Mouse (Mus musculus): ENCODE data around the gene Slc37a2.

Gene Slc37a2

DNA sequence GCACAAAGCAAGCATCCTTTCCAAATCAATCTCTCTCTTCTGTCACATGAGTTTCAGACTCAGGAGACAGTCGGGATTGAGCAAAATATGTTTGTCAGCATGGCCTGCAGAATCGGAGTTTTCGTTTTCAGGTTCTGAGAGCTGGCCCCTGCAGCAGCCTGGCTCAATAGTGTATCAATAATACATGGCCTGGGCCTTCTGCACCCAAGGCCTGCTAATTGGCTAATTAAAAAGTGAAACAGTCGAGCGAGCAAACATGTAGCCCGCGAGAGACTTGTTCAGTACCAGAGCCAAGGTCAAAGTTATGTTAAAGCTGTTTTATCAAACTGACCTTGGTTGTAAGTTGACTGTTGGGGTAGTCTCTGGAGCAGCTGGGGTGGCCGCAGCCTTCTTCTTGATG, 34.8 kb downstream of the Slc37a2 start:
- CTCF ChIA-PET: no interaction called here

DNA sequence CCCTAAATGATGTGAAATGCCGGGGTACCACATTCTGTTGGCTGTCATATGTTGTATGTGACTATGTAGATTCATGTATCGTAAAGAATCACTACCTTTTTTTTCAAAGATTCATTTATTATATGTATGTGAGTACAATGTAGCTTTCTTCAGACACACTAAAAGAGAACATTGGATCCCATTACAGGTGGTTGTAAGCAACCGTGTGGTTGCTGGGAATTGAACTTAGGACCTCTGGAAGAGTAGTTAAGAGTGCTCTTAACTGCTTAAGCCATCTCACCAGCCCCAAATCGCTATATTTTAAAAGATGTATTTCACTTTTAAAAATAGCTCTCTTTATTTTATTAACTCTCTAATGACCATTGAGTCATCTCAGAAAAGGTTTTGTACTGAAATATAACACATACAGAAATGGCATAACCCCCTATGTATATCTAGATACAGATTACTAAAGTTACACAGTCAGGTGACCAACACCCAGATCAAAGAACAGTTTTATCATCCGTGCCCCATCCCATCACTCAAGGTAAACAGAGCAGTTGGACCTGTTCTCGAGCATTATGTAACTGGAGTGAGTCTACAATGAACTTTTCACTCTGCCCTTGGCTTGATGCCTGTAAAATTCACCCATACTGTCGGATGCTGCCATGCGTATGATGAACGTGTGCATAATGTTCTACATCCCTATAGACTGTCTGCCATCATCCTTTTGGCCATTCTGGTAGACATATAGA, 41.0 kb downstream of the Slc37a2 start:
- CTCF ChIA-PET: no interaction called here

- CTCF ChIA-PET: interaction anchor here (0.6 kb wide), 1 partner anchor 165 kb away, joined by 3 read pairs; no protein-coding TSS in a partner anchor
Measured at GRCm38 (mm10) chr9:37213060-37213738, 42.3 kb downstream of the Slc37a2 start.

GRCm38 (mm10) chr9:37207929-37208411, 47.6 kb downstream of the Slc37a2 start, which contains the start of gene Tmem218:
TSS of gene Tmem218 (plus strand) at chr9:37208223.
- CTCF ChIA-PET: interaction anchor here (1.0 kb wide), 1 partner anchor 22 kb away, joined by 3 read pairs; no protein-coding TSS in a partner anchor

GRCm38 (mm10) chr9:37203884-37204283, 51.7 kb downstream of the Slc37a2 start:
- CTCF ChIA-PET: interaction anchor here (0.6 to 0.7 kb wide), 2 partner anchors 198 to 445 kb away, joined by 3 to 7 read pairs; no protein-coding TSS in a partner anchor

GRCm38 (mm10) chr9:37200414-37200813, 55.1 kb downstream of the Slc37a2 start:
- CTCF ChIA-PET: no interaction called here

GRCm38 (mm10) chr9:37197067-37197466, 58.5 kb downstream of the Slc37a2 start:
- CTCF ChIA-PET: no interaction called here

- CTCF ChIA-PET: no interaction called here
Measured at GRCm38 (mm10) chr9:37188024-37188423, 67.5 kb downstream of the Slc37a2 start.

DNA sequence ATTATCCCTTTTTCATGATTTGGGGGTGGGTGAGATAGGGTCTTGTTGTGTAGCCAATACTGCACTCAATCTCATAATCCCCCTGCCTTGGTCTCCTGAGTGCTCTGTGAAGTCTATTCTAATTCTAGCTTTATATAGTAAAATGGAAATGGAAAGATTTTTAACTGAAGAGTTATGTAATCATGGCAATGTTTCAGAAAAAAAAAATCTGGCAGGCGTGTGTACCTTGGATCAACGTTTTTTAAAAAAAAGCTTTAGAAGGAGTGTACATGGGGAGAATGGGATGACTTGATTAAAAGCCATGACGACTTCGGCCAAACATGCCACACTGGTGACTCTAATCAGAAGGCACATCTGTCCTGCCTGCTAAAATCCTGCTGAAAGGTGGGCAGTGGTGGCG, 68.1 kb downstream of the Slc37a2 start:
- CTCF ChIA-PET: no interaction called here

GRCm38 (mm10) chr9:37183176-37183575, 72.4 kb downstream of the Slc37a2 start:
- CTCF ChIA-PET: interaction anchor here (0.7 kb wide), 1 partner anchor 29 kb away, joined by 6 read pairs; no protein-coding TSS in a partner anchor

DNA sequence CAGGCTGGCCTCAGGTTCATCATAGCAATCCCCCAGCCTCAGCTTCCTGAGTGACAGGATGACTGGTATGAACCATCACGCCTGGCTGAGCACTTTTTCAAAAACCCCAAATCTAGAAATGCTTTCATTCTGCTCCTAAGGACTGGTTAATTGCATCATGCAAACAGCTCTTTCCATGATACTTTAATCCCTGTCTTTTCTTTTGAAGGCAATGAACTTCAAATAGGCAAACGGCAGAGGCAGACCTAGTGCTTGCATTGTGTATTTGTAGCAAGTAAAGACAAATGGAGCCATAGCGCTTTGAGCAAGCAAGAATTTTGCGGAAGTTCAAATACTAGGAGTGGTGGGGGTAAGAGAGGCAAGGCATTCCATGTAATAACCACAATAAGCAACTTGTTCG, 73.9 kb downstream of the Slc37a2 start:
- CTCF ChIA-PET: no interaction called here

DNA sequence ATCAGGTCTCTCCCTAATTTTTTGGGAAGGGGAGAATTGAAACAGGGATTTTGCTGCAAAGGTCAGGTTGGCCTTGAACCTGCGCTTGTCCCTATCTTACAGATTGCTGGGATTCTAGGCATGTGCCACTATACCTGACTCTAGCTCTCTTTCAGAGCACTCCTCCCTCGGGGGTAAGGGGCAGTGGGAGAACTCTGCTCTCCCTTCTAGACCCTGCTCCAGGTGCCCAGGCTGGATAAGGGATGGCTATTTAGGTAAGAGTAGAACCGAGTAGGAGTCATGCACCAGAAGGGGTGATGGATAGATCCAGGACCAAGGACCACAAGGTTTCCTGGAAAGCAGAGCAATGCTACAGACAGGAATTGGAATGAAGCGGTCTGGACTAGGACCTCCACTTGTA, 75.9 kb downstream of the Slc37a2 start:
- CTCF ChIA-PET: interaction anchor here (0.9 kb wide), 1 partner anchor 142 kb away, joined by 4 read pairs; no protein-coding TSS in a partner anchor

DNA sequence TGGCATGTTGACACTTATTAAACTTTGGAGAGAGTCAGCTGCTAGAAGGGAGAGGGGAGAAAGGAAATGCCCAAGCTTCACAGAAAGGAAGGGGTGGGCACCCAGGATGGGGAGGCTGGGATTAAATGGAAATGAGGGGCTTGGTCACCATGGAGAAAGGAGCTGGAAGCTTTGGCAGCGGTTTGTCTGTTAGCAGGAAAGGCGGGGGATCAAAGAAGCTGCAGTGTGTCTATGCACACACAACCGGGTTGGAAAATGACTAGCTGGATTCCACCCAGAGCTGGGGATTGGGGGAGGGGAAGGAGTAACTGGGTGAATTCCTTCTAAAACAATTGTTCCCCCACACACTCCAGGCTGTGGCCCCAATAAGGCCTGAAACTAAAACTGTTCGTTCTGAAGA, 76.6 kb downstream of the Slc37a2 start:
- CTCF ChIA-PET: no interaction called here

All from spleen, embryonic (tissue).